In genomic region chr9:120797996-120798663, GRCm38 (mm10) we compare ENCODE assay signal across 14 mouse cellular contexts.
DNase-seq lines count a peak whose midpoint lies in the region; ATAC-seq and TF ChIP-seq lines count a peak whose summit lies in the region.
"Had no signal": no experiment of that assay in that cellular context is flagged by ENCODE, and none has a peak within 500 bp of the region (broad histone marks: within the 10 kb centered on the region; RNA-seq: fewer than 3 reads in every experiment).

No protein-coding gene starts in this region.

- no peaks in the 10 kb centered on the region for H3K36me3 ChIP-seq in embryonic facial prominence, embryonic 14.5 days (ENCODE audit: control insufficient read depth, insufficient read depth, low read length)
- H3K36me3 ChIP-seq in embryonic facial prominence, embryonic 10.5 days (replicated peaks), result no peaks in the 10 kb centered on the region
- H3K36me3 ChIP-seq in heart, adult 2 months (ENCODE audit: control insufficient read depth, insufficient read depth, low read length), result no peaks in the 10 kb centered on the region
- H3K36me3 ChIP-seq: G1E; lung, embryonic 15.5 days had no signal

- WGBS in embryonic facial prominence, embryonic 14.5 days, result 49% methylated on average over 10 of the region's 10 CpGs
- WGBS in embryonic facial prominence, embryonic 10.5 days, result 53% methylated on average over 10 of the region's 10 CpGs
- WGBS in heart, adult 2 months, result 83% methylated on average over 10 of the region's 10 CpGs

- H3K4me2 ChIP-seq in embryonic facial prominence, embryonic 14.5 days (ENCODE audit: low read depth, low read length), result no peak overlapping the region
- H3K4me2 ChIP-seq: lung, embryonic 15.5 days had no signal

- 0 out of 2 replicates have a peak, but pooled peaks cover under 1% of the 10 kb centered on the region for H3K9me3 ChIP-seq in embryonic facial prominence, embryonic 14.5 days (ENCODE audit: control insufficient read depth, low read length)
- H3K9me3 ChIP-seq in embryonic facial prominence, embryonic 10.5 days, result no peaks in the 10 kb centered on the region
- H3K9me3 ChIP-seq: G1E; lung, embryonic 15.5 days had no signal

- peak; percentile 25 for DNase-seq in embryonic facial prominence, embryonic 14.5 days (ENCODE audit: low spot score)
- no peak for DNase-seq in embryonic facial prominence, embryonic 10.5 days (ENCODE audit: low spot score)
- peak; percentile 27 for DNase-seq in cerebellum, adult 8-10 months
- peak; percentile 16 to 42 for DNase-seq in layer of hippocampus, adult 18-20 months (ENCODE audit: low spot score in 2 of 2)
- DNase-seq in right cerebral cortex, adult 18-20 months, result peak; percentile 54
- no peak for DNase-seq in heart, adult 2 months
- no peak for DNase-seq in gastrocnemius, postnatal 36 days
- no peak for DNase-seq in gastrocnemius, postnatal 4 days (ENCODE audit: low spot score in 2 of 2)
- DNase-seq: adrenal gland, postnatal 36 days; B cell, adult 2 months; gastrocnemius, postnatal 10 days; kidney, adult 2 months had no signal

- TF ChIP-seq EP300 in heart, adult 2 months (IDR thresholded peaks at IDR 0.05; ENCODE audit: insufficient read depth, low read depth, low read length), result no peak

- H3K79me2 ChIP-seq in heart, adult 2 months (replicated peaks; ENCODE audit: control insufficient read depth, insufficient read depth, low read length), result no peaks in the 10 kb centered on the region

- H3K27ac ChIP-seq in embryonic facial prominence, embryonic 14.5 days (replicated peaks; ENCODE audit: low read depth, low read length), result no peak overlapping the region
- H3K27ac ChIP-seq in embryonic facial prominence, embryonic 10.5 days (replicated peaks), result no peak overlapping the region
- no peak overlapping the region for H3K27ac ChIP-seq in heart, adult 2 months
- H3K27ac ChIP-seq: lung, embryonic 15.5 days had no signal

- no peak for TF ChIP-seq POLR2A in heart, adult 2 months (IDR thresholded peaks at IDR 0.05; ENCODE audit: insufficient read depth, low read depth, low read length)

- no peak overlapping the region for H3K9ac ChIP-seq in embryonic facial prominence, embryonic 14.5 days (ENCODE audit: low read depth, low read length)
- no peak overlapping the region for H3K9ac ChIP-seq in heart, adult 2 months (ENCODE audit: low read depth, low read length)
- H3K9ac ChIP-seq: lung, embryonic 15.5 days had no signal

- H3K4me3 ChIP-seq in embryonic facial prominence, embryonic 14.5 days (ENCODE audit: low read depth, low read length), result no peak overlapping the region
- no peak overlapping the region for H3K4me3 ChIP-seq in embryonic facial prominence, embryonic 10.5 days
- no peak overlapping the region for H3K4me3 ChIP-seq in heart, adult 2 months
- H3K4me3 ChIP-seq: lung, embryonic 15.5 days had no signal

- TF ChIP-seq CTCF in heart, adult 2 months (IDR thresholded peaks at IDR 0.05), result no peak

- H3K27me3 ChIP-seq in embryonic facial prominence, embryonic 14.5 days (replicated peaks; ENCODE audit: control insufficient read depth, insufficient read depth, low read length), result no peaks in the 10 kb centered on the region
- H3K27me3 ChIP-seq in embryonic facial prominence, embryonic 10.5 days (replicated peaks; ENCODE audit: low read depth, poor library complexity, severe bottlenecking), result peaks cover 13% of the 10 kb centered on the region
- no peaks in the 10 kb centered on the region for H3K27me3 ChIP-seq in heart, adult 2 months (ENCODE audit: control insufficient read depth, insufficient read depth, low read length)
- H3K27me3 ChIP-seq: lung, embryonic 15.5 days had no signal

- intact Hi-C loops in heart, adult 2 months (cut with DNase I), result no loop called here
- intact Hi-C loops in gastrocnemius, postnatal 36 days (cut with DNase I), result no loop called here

- peak; percentile 53; the same call in 1 of the 2 replicates for ATAC-seq in embryonic facial prominence, embryonic 14.5 days (ENCODE audit: low read depth)

- no peaks in the 10 kb centered on the region for H3K4me1 ChIP-seq in embryonic facial prominence, embryonic 14.5 days (ENCODE audit: control insufficient read depth, insufficient read depth, low read length)
- H3K4me1 ChIP-seq in embryonic facial prominence, embryonic 10.5 days, result peaks cover 17% of the 10 kb centered on the region
- peaks cover 3% of the 10 kb centered on the region for H3K4me1 ChIP-seq in heart, adult 2 months (ENCODE audit: control insufficient read depth, insufficient read depth, low read length)
- H3K4me1 ChIP-seq: lung, embryonic 15.5 days had no signal

Comparison
In these comparisons a context has a peak if more than half of its experiments do, and no peak if none do; other contexts are left out.
1. DNase-seq: peak in embryonic facial prominence, embryonic 14.5 days (single experiment), cerebellum, adult 8-10 months (single experiment), layer of hippocampus, adult 18-20 months (2 of 2) and right cerebral cortex, adult 18-20 months (single experiment); none in embryonic facial prominence, embryonic 10.5 days (single experiment), heart, adult 2 months (0 of 2), gastrocnemius, postnatal 36 days (0 of 2) and gastrocnemius, postnatal 4 days (0 of 2).